In the genomic region with DNA sequence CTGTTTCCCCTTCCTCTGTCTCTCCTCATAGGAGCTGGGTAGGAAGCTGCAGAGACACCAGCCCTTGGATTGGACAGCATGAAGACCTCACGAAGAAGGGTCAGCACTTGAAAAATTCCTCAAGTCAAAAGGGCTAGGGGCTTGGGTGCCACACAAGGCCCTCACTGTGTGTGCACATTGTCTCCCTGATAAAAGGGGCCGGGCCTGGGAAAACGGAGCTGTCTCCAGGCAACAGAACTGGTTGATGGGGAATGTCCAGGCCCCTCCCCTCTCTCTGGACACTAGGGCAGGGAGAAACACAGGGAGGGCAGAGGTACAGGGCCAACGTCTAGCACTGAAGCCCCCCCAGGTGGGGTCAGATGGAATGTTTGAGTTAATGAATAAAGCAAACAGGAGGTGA, we compare ENCODE assay signal across 9 mouse cellular contexts. TPM values are rescaled to one million over a fixed set of nuclear protein-coding genes. Genes with fewer than 3 reads are reported as not detected.
DNase-seq lines count a peak whose midpoint lies in the region; ATAC-seq and TF ChIP-seq lines count a peak whose summit lies in the region.
"Had no signal": no experiment of that assay in that cellular context is flagged by ENCODE, and none has a peak within 500 bp of the region (broad histone marks: within the 10 kb centered on the region; RNA-seq: fewer than 3 reads in every experiment).

No protein-coding gene starts in this region.

- DNase-seq in frontal cortex, postnatal 10 days (ENCODE audit: low spot score in 2 of 2) = peak; percentile 28 to 38
- no peak for DNase-seq in frontal cortex, postnatal 14 days (ENCODE audit: low spot score in 2 of 2)
- peak; percentile 82 for DNase-seq in brain, embryonic 14.5 days (ENCODE audit: low read depth)
- DNase-seq in hindbrain, embryonic 10.5 days (ENCODE audit: low spot score) = peak; percentile 82
- no peak for DNase-seq in adrenal gland, adult (ENCODE audit: inconsistent age in 2 of 2, low spot score in 1 of 2)
- no peak for DNase-seq in urinary bladder, postnatal 10 days (ENCODE audit: low spot score)
- DNase-seq: liver, embryonic 13.5 days had no signal

- H3K9ac ChIP-seq in midbrain, embryonic 13.5 days (replicated peaks) = no peak overlapping the region
- H3K9ac ChIP-seq: liver, embryonic 13.5 days had no signal

- H3K4me2 ChIP-seq in midbrain, embryonic 13.5 days (replicated peaks) = no peak overlapping the region
- H3K4me2 ChIP-seq: liver, embryonic 13.5 days had no signal

- H3K27me3 ChIP-seq in hindbrain, embryonic 10.5 days (ENCODE audit: insufficient read depth, poor library complexity, severe bottlenecking) = peaks cover 15% of the 10 kb centered on the region; the same call in 1 of the 2 replicates
- peaks cover 3% of the 10 kb centered on the region; the same call in 1 of the 2 replicates for H3K27me3 ChIP-seq in midbrain, embryonic 13.5 days
- H3K27me3 ChIP-seq: liver, embryonic 13.5 days had no signal

- H3K36me3 ChIP-seq in hindbrain, embryonic 10.5 days = no peaks in the 10 kb centered on the region
- peaks cover 5% of the 10 kb centered on the region; the same call in 1 of the 2 replicates for H3K36me3 ChIP-seq in midbrain, embryonic 13.5 days
- H3K36me3 ChIP-seq: liver, embryonic 13.5 days had no signal

- H3K4me1 ChIP-seq in hindbrain, embryonic 10.5 days (replicated peaks) = peaks cover 55% of the 10 kb centered on the region
- H3K4me1 ChIP-seq in midbrain, embryonic 13.5 days (replicated peaks) = peaks cover 21% of the 10 kb centered on the region
- H3K4me1 ChIP-seq: liver, embryonic 13.5 days had no signal

- no peak overlapping the region for H3K4me3 ChIP-seq in hindbrain, embryonic 10.5 days
- H3K4me3 ChIP-seq in midbrain, embryonic 13.5 days (replicated peaks) = no peak overlapping the region
- H3K4me3 ChIP-seq: liver, embryonic 13.5 days had no signal

- WGBS in hindbrain, embryonic 10.5 days = 7% methylated on average over 4 of the region's 4 CpGs
- 3% methylated on average over 4 of the region's 4 CpGs for WGBS in midbrain, embryonic 13.5 days

- ATAC-seq in midbrain, embryonic 13.5 days = peak; percentile 78
- ATAC-seq in megakaryocyte-erythroid progenitor cell, adult 5-6 weeks (replicated peaks; ENCODE audit: low FRiP score, low TSS enrichment, poor library complexity, severe bottlenecking) = no peak

- H3K27ac ChIP-seq in hindbrain, embryonic 10.5 days = peak overlapping the region; percentile 78
- H3K27ac ChIP-seq in midbrain, embryonic 13.5 days = peak overlapping the region; percentile 30; the same call in 1 of the 2 replicates
- H3K27ac ChIP-seq: liver, embryonic 13.5 days had no signal

- H3K9me3 ChIP-seq in hindbrain, embryonic 10.5 days = no peaks in the 10 kb centered on the region
- no peaks in the 10 kb centered on the region for H3K9me3 ChIP-seq in midbrain, embryonic 13.5 days
- H3K9me3 ChIP-seq: liver, embryonic 13.5 days had no signal

- TF ChIP-seq POLR2A in brain, embryonic 14.5 days (IDR thresholded peaks at IDR 0.05; ENCODE audit: borderline replicate concordance, extremely low read depth, insufficient read depth, insufficient read length, poor library complexity, severe bottlenecking) = no peak

- TF ChIP-seq CTCF in brain, embryonic 14.5 days (IDR thresholded peaks at IDR 0.05; ENCODE audit: borderline replicate concordance, extremely low read depth, insufficient read depth, insufficient read length) = no peak

RNA-seq across cellular contexts. Expression of gene Syn3, which starts 41.5 kb away (rescaled TPM):
- 10.4 and 25.2 TPM in 2 replicates for polyA plus RNA-seq in brain, embryonic 14.5 days (2012; rRNA removed)
- polyA plus RNA-seq in hindbrain, embryonic 10.5 days (2016; fragmentation: Nextera tagmentation; extraction: Ambion mirVana) = 3.2 and 3.9 TPM in 2 replicates
- polyA plus RNA-seq in midbrain, embryonic 13.5 days (2015; fragmentation: Nextera tagmentation; extraction: Ambion mirVana) = 13.4 and 13.8 TPM in 2 replicates
- total RNA-seq in megakaryocyte-erythroid progenitor cell, adult 5-6 weeks (2014; fragmentation: Nextera tagmentation) = 0.32 and 0.59 TPM in 2 replicates
- 0.08 and 0.14 TPM in 2 replicates for total RNA-seq in megakaryocyte-erythroid progenitor cell, adult 5-6 weeks (2017)

Comparison
In these comparisons a context has a peak if more than half of its experiments do, and no peak if none do; other contexts are left out.
1. DNase-seq: peak in frontal cortex, postnatal 10 days (2 of 2), brain, embryonic 14.5 days (single experiment) and hindbrain, embryonic 10.5 days (single experiment); none in frontal cortex, postnatal 14 days (0 of 2), adrenal gland, adult (0 of 2) and urinary bladder, postnatal 10 days (single experiment).